Mouse (Mus musculus) common myeloid progenitor, adult 5-6 weeks (primary cell): ENCODE data around the gene B3gnt7. TPM values are rescaled to one million over a fixed set of nuclear protein-coding genes. Genes with fewer than 3 reads are reported as not detected.

Source experiments
- ATAC-seq: replicated peaks from 2 replicates; pipeline ENCODE4 v1.8.0; 2016; ENCODE audit warnings: low read depth, mild to moderate bottlenecking, moderate TSS enrichment, inconsistent platforms; ENCODE audit not compliant: poor library complexity, severe bottlenecking
- total RNA-seq: library from RNA; stranded (forward); fragments of 200-1000, 187-1606 nt; gene quantifications from 2 replicates; pipeline ENCODE4 v1.2.3, GENCODE M21; 2017

B3gnt7 gene
- total RNA-seq: 1.7 and 2.2 TPM in 2 replicates

DNA sequence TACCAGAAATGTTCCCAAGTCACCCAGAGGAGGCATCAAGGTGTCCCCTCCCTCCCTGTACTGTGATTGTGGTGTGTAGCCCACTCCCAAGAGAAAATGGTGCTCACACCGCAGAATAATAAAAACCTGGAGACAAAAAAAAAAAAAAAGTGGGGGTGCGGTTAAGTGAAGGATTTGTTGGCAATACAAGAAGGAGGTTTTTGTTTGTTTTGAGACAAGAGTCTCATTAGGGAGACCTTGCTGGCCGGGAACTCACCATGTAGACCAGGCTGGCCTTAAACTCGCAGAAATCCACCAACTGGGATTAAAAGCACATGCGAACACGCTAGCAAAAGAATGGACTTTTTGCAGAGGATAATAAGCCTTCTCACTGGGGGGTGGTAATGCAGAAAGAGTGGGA is at the start of gene B3gnt7:
TSS of gene B3gnt7 (plus strand) at position 301 of the 400 bp plus-strand sequence.
- ATAC-seq: no peak

GRCm38 (mm10) chr1:86253410-86253809 is 49.2 kb upstream of the B3gnt7 start:
- no peak for ATAC-seq

DNA sequence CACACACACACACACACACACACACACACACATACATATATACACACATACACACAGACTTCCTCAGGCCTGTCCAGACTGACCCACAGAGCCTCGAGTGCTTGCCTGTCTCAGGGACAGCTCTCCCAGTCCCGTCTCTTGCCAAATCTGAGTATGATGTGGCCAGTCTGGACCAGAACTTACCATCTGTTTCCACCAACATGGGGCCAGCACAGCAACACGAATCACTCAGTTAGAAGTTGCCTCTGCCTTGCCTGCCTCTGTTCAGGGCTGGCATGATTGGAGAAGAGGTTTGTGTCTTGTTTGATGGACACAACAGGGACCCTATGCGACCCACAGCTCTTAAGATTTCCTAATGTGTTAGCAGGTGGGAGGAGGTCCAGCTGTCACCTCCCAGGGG is 46.3 kb upstream of the B3gnt7 start:
- no peak for ATAC-seq

GRCm38 (mm10) chr1:86257228-86257627 is 45.4 kb upstream of the B3gnt7 start:
- ATAC-seq: no peak

DNA sequence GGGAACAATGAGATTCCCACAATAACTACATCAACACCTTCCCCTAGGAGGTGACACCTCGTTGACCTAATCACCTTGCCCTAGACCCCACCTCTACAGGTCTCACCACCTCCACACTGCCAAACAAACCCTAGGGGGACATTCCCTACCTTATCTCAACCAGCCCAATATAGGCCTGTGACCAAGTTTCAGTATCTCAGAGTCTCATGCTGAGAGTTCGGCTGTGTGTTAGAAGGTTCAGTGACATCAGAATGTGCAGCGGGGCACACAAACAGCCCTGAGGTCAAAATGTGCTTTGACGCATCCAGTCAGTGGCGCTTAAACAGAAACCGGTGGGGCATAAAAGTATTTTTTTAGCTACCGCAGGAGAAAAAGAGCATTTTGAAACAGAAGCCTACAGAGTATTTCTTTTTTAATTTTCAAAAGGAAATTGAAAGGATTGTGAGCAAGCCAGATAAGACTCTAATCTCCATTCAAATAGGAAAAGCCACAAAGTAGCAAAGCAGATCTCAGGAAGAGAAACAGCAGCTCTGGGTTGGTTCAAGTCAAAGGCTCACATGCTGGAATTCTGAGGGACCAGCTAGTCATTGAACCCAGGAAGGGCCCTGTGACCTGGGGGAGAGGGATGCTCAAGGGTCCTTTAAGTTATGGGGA is 44.3 kb upstream of the B3gnt7 start:
- peak; percentile 30; the same call in 1 of the 2 replicates for ATAC-seq

DNA sequence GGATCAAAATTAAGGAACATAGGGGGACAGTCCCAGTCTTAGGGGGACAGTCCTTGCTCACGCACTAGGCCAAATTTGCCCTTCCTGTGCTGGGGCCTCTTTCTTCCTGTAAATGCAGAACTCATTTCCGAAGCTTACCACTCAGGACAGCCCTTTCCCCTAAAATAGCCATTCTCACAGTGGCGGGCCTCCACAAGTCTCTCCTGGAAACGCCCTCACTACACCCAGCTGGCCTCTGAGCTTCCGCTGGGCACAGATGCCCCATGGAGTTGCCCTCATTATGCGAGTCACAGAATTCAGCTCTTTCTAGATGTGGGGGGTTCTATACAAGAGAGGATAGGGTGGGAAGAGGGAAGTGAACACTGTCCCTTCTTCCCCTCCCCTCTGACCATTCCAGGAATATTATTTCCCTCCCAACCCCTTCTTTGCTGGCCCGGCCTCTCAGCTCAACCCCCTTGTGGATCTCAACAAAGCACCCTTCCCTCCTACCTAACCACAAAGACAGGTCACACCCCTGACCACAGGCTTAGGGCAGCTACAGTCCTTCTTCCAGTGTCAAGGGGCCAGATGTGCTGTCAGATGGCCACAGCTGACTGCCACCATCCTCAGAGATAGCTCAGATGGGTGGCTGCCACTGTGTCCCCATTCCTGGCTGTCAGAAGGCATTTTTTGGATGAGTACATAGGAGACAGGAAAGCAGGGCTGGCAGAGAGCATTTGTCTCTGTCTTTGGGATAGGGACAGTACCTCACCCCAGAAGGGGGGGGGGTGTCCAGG is 38.9 kb upstream of the B3gnt7 start:
- peak; percentile 77 for ATAC-seq

GRCm38 (mm10) chr1:86265060-86265459 is 37.6 kb upstream of the B3gnt7 start:
- no peak for ATAC-seq

DNA sequence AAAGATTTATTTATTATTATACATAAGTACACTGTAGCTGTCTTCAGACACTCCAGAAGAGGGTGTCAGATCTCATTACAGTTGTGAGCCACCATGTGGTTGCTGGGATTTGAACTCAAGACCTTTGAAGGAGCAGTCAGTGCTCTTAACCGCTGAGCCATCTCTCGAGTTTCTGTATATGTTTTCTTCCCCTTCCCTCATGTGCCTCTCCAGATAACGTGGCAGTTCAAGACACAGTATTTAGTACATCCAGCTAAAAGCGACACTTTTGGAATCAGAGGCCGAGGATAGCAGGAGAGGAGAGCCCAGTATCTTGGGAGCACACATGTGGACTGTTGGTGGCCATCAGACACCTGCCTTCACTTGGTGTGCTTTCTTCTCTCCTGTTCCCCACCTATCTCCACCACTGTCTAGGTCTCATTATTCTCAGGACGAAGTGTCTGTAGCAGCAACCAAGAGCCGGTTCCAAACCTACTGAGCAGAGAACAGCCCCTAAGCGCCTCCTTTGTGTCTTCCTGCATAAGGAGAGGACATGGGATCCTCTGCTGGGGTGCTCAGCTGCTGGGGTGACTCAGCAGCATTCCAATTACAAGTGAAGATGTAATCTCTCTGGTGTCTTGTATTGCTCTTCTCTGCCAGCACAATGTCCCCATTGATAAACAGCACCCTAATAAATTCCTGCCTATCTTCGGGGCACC is 34.0 kb upstream of the B3gnt7 start:
- ATAC-seq: peak; percentile 43

GRCm38 (mm10) chr1:86269190-86269508 is 33.5 kb upstream of the B3gnt7 start:
- ATAC-seq: peak; percentile 43

GRCm38 (mm10) chr1:86271707-86272106 is 30.9 kb upstream of the B3gnt7 start:
- ATAC-seq: no peak

- ATAC-seq: no peak
Measured at GRCm38 (mm10) chr1:86277055-86277454, 25.6 kb upstream of the B3gnt7 start.

- no peak for ATAC-seq
Measured at GRCm38 (mm10) chr1:86281781-86282536, 20.7 kb upstream of the B3gnt7 start.

GRCm38 (mm10) chr1:86284101-86284500 is 18.5 kb upstream of the B3gnt7 start:
- no peak for ATAC-seq

- no peak for ATAC-seq
Measured at GRCm38 (mm10) chr1:86285295-86285694, 17.3 kb upstream of the B3gnt7 start.

- ATAC-seq: no peak
Measured at GRCm38 (mm10) chr1:86287473-86287872, 15.2 kb upstream of the B3gnt7 start.

DNA sequence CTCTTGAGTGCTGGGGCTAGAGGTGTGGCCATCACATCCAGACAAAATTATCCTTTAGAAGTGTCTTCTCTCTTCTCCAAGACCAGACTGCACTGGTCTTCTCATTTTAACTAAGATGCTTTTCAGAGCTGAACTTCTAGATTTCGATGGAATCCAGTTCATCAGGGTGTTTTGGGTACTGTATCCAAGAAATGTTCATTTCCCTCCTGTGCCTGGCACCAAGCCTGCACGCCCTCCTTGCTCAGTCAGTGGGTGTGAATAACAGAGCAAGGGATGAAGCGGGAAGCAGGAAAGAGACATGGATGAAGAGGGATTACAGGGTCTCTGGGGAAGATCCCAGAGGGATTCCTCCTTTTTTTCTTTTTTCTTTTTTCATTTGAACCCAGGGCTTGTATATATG is 12.2 kb upstream of the B3gnt7 start:
- no peak for ATAC-seq

- ATAC-seq: no peak
Measured at GRCm38 (mm10) chr1:86293091-86293490, 9.5 kb upstream of the B3gnt7 start.

- no peak for ATAC-seq
Measured at GRCm38 (mm10) chr1:86293868-86294267, 8.8 kb upstream of the B3gnt7 start.

DNA sequence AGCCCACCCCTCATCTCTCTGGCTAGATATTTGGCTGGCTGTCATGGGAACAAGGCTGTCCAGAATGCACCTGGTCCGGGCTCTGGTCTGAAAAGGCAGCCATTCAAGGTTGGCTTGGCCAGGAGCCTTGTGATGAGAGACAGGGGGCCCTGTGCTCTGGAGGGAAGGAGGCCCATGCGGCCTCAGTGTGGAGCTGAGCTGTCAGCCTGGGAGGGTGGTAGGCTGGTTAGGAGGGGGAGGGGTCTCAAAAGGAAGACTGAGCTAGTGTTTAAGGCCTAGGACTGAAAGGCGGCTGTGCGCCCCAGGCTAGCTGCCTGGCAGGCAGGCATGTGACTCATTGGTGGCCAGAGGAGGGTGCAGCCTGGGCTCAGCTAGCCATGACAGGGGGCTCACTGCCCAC is 8.2 kb upstream of the B3gnt7 start:
- ATAC-seq: no peak

DNA sequence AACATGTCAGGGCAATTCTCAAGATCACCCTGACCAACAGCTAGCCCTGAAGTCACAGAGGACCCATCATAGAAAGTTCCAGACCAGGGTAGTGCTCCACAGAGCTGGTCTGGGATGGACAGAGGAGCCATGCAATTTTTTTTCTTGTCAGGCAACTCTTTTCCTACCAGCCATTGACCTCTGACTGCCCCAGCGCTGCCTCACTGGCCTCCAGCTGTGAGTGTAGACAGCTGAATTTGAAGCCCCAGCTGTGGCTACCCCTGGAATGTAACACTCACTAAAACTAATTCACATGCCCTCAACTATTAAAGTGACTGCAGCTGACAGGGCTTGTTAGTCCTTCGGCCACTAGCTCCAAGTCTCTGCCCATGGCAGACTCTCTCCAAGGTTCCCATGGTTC is 2.5 kb upstream of the B3gnt7 start:
- ATAC-seq: no peak
